Mouse (Mus musculus) heart, postnatal 25 days (tissue): ENCODE data around the gene Napa. TPM values are rescaled to one million over a fixed set of nuclear protein-coding genes. Genes with fewer than 3 reads are reported as not detected.

Source experiments
- DNase-seq: peaks from one replicate; pipeline ENCODE4 v3.0.0; 2022; ENCODE audit warnings: low spot score
- intact Hi-C: fragments of 180-260 bp; cut with DNase I; formaldehyde crosslinking; loops from one replicate; pipeline ENCODE4 v1.15.1; 2025
- total RNA-seq, 2 experiments: library from RNA; stranded (reverse); gene quantifications; 2 replicates each; pipeline ENCODE4 v1.2.3; 2021

Gene Napa
- total RNA-seq, 2 experiments from 2014 or later = 82.8 to 83.3 TPM

DNA sequence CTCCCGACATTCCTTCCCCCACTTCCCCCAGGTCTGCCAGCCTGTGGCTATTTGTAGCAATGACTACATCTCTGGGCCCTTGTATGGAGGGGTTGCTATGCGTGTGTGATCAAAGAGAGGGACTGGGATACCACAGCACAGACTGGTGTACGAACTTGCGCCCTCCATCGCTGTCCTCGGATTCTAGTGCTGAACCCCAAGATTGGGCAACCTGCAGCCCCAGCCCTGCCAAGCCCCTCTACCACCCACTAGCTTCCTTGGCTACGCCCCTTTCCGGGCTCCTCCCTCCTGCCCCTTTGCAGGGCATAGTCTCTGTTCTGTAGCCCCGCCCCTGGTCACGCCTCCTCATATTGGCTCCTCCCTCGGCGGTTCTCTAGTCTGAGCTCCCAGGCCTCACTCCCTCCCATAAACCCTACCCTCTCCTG lies 31.2 kb downstream of the Napa start, which contains the start of gene Slc8a2:
Gene Slc8a2, plus strand, starts transcription at position 406 of the 425 bp plus-strand sequence.
- DNase-seq = peak; percentile 44
- intact Hi-C loops = no loop called here

DNA sequence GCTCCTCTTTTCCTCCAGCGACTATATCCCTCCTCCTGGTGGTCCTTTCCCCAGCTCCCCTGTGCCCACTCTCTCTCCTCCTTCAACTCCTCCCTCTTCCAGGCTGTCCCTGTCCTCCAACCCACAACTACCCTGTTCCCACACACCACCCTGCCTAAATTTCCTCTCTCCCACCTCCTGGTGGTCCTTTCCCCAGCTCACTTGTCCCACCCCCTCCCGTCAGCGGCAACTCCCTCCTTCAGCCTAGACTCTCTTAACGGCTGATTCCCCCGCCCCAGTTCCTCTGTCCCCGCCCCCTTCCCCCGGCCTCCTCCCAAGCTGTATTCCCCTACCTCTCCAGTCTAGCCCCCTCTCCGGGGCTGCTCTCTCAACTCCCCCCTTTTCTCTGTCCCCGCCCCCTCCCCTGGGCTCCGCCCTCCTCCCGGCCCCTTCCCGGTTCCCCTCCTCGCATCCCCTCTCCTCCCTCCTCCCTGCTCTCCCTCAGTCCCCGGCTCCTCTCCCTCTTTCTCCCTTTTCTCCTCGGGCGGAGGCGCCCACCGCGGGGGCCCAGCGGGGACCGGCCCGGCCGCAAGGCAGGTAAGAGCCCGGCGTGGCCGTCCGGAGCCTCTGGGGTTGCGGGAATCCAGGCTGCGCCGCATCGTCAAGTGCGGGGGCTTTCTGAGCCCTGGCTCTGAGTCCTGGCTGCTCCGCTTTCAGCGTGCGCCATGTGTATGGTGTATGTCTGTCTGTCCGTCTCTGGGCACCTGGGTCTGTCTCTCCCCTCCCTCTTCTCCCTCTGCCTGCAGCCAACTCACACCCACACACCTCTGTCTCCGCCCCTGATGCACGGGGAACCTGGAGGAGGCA lies 31.8 kb downstream of the Napa start:
- no peak for DNase-seq
- intact Hi-C loops = no loop called here

DNA sequence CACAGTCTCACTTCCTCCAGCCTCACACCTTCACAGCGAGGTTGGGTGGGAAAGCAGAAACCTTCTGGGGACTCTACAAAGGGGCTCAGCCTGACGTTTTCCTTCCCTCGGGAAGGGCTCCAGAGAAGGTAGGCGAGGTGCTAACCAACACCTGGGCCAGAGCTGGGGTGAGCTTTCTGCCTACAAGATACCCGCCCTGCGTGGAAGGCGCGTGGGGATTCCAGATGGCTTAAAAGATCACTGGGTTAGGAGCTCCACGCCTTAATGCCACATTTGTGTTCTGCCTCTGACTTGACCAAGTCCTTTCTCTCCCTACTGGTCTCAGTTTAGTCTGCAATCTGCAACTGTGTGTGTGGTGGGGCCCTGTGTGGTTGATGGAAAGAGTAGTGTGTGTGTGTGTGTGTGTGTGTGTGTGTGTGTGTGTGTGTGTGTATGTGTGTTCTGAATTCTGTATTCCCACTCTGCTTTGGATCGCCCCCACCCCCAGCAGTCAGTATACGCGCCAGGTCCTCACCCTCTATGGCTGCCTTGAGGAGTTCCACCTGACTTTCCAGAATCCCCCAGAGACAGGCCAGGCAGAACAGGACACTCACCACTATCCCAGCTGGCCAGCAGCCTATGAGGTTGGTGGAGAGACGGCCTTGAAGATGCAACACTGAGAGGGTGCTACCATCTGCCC lies 32.8 kb downstream of the Napa start:
- intact Hi-C loops = no loop called here
- no peak for DNase-seq

DNA sequence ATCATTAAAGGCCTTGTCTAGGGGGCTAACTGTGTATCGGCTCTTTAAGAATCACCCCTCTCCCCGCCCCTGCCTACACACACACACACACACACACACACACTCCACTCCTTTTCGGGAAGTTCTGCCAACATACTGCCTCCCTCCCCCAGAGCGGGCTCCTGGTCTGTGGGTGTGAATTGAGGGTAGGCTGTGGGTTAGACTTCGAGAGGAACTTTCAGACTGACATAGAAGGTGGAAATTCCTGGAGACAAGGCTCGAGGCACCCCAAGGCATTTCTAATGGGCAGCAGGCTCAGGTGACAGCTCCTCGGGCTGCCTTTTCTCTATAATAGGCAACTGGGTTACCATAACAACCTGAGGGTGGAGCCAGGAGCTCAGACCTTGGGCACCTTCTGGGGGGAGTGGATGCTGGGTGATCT lies 33.9 kb downstream of the Napa start:
- no peak for DNase-seq

DNA sequence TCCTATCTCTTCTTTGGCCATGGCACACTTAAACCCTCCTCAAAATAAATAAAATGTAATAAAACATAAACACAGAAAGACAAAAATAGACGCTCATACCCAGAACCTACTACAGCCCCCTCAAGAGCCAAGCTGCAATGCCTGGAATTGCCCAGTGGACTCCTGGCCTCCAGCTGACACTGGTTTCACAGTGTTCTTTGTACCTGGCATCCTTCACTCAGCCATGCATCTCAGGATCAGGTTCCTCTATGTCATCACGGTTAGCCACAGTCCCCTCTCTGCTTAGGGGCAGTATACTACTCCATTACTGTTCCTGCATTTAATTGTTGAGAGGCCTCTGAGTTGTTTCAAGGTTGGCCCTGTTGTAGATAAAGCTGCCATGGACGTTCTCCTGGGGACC lies 34.7 kb downstream of the Napa start:
- no peak for DNase-seq
- intact Hi-C loops = no loop called here

More for the DNA sequence above, 33.9 kb downstream of the Napa start:
- intact Hi-C loops = no loop called here

DNA sequence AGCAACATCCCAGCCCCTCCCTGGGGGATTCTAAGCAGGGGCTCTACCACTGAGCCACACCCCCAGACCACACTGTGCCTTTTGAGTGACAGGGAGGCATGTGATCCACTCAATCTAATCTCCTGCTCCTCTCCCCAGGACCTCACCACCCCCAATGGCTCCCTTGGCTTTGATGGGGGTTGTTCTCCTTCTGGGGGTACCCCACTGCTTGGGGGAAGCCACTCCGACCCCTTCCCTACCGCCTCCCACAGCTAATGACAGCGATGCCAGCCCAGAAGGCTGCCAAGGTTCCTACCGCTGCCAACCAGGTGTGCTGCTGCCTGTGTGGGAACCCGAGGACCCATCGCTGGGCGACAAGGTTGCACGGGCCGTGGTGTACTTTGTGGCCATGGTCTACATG lies 35.4 kb downstream of the Napa start:
- intact Hi-C loops = no loop called here

DNA sequence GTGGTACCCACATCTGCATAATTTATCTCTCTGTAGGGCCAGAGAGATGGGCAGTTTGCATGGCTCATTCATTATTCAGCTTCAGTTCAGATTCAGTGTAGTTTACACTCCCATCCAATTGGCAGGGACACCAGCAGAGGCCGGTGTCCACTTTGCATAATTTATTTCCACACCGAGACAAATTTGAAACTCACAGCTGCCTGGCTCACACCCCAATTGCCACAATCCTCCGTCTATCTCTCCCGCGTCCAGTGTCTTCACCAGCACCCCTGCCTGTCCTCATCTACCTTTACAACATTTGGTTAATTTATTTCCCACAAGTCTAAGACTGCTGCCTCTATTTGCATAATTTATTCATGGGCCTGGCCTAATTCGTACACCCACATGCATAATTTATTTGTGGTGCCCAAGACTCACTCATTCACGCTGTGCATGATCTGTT lies 36.7 kb downstream of the Napa start:
- DNase-seq = no peak
- intact Hi-C loops = no loop called here

More for the DNA sequence above, 35.4 kb downstream of the Napa start:
- DNase-seq = no peak

DNA sequence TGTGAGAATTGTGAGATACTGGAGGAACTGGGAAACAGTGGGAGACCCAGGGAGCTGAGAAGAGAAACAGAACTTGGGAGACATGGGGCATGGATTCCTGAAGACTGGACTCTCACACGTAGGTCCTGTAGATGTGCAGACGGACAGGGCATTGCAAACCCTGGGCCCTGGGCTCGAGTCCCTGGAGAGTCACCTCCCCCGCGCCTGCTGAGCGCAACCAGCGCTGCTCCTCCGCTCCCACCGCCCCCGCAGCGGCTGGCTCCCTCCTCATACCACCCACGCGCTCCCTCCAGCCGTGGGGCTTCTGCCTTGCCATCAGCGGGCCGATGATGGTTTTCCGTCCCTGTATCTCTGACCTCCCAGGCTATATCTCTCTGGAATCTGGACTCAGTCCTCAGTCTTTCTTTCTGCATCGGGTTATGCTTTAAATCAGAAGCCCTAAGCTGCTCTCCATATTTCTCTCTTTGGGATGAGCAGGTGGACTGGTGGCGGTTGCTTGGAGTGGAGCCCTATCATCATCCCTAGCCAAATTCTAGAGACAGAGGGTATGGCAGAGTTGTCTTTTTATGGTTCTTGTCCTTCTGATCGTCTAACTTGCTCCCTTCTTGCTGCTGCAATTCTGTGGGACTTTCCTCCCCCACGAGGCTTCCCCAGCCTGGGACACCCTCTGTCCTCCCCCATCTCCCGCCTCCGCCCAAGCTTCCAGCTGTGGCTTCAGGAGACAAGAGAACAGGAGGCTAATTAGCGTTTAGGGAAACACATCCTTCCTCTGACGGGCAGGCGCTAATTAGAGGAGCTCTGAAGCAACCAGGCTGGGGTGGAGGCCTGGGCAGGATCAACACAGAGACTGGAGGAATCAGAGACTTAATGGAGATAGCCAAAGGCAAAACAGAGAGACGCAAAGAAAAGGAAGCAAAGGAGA lies 48.5 kb downstream of the Napa start:
- no peak for DNase-seq
- intact Hi-C loops = loop anchor here (5.0 kb wide), 1 partner anchor 36 kb away; no protein-coding TSS in a partner anchor

DNA sequence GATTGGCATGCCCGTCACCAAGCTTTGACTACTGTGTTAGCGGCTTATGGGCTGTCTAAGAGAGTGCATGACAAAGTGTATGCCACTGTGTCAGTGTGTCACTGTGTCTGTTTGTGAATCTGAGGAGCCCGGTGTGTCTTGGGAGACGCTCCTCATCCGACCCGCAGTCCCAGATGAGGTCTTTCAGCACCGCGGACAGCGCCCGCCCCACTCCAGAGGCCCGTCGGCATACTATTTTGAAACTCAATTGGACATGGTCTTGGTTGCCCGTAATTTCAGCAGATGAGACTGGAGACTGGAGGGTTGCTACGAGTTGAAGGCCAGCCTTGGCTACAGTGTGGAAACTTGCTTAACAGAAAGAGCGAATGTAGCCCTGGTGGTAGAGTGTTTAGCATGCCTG lies 49.4 kb downstream of the Napa start:
- intact Hi-C loops = loop anchor here (5.0 kb wide), 1 partner anchor 35 kb away; no protein-coding TSS in a partner anchor
- no peak for DNase-seq

DNA sequence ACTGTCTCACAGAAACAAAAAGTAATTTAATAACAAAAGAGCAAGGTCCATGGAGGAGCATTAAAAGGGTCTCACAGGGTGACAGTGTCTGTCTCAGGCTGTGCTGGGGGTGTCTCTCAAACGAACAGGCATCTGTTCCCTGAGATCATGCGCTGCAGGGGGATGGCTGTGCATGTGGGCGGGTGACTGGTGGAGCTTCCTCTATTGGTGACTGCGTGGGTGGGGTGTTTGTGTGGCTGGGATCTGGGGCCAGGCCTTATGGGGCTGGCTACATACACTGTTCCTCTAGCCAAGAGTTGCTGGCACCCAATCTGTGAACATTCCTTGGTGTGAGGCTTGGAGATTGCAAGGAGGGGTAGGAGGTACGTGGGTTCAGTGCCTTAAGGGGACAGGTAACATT lies 51.0 kb downstream of the Napa start:
- DNase-seq = no peak
- intact Hi-C loops = loop anchor here (5.0 kb wide), 1 partner anchor 33 kb away; no protein-coding TSS in a partner anchor

DNA sequence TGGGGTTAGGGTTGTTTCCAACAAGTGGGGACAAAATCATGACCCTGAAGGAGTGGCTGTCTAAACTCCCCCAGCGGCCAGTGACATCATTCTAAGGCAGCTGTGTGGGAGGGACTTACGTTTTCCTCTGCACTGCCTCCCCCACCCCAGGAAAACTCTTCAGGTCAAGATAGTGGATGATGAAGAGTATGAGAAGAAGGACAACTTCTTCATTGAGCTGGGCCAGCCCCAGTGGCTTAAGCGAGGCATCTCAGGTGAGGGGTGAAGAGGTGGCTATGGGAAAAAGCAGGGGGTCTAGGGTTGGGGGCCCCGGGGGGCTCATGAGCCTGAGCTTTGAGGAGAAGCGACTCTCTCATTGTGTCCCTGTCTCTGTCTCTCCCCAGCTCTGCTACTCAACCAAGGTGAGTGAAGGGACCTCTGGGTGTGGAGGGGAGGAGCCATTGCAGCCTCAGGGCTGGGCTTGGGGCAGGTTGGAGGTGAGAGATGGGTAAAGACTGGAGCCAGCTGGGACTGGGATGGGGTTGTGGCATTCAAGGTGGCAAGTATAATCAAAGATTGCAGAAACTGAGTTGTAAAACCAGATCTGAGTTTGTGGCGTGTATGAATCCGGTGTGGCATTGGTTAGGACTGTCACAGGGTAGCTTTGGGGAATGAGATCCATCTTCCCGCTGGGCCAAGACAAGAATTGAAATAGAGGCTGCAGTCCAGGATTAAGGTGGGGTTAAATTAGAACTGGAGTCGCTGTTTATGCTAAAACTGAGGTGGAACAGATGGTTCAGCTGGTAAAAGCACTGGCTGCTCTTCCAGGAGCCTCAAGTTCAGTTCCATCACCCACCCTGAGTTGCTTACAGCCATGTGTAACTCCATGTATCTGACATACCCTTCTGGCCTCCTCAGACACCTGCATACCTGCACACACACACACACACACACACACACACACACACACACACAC lies 52.2 kb downstream of the Napa start:
- intact Hi-C loops = no loop called here
- no peak for DNase-seq

DNA sequence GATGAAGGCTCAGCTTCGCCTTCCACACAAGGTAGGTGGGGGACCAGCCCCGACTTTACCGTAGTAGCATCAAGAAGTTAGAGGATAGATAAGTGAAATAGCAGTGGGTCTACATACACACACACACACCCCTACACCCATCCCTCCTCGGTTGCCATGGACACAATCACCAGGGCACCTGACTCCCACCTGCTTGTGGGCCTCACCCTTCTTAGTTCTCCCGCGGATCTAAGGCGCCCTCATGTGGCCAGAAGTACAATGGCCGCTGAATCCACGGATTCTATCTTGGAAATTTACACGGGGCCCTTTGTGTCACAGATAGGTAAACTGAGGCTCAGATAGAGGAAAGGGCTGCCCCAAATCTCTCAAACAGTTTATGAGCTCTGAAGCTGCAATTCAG lies 55.3 kb downstream of the Napa start:
- DNase-seq = no peak
- intact Hi-C loops = loop anchor here (1.0 kb wide), 1 partner anchor 56 kb away; no protein-coding TSS in a partner anchor

DNA sequence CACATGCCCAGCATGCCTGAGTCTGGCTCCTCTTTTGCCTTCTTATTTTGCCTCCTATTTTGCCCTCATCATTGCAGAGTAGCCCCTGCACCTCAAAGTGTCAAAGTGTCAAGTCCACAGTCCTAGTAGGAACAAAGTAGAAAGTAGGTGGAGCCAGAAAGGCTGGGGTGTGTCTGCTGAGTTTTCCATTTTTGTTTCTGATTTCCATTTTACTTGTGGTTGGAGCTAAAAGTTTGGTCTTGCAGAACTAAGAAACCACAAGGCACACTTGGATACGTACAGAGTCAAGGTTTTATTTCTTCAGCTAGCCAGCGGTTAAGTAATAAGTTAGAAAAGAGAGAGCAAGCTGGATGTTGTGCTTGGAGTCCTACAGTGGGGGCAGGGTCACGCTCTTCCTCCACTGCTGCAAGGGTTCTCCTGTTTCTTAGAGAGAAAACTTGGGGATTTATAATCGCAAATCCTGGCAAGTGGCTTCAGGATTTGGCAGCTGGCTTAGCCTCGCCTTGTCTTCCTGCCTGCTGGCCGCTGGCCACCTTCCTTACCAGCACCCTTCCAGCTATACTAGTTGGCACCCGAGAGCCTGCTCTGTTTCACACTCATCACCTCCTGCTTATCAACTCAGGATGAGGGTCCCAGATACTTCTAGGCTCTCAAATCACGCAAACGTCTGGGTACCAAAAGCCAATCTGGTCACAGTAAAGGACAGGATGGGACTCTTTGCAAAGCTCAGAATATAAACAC lies 57.0 kb downstream of the Napa start:
- intact Hi-C loops = loop anchor here (5.0 kb wide), 1 partner anchor 178 kb away; no protein-coding TSS in a partner anchor
- peak; percentile 23 for DNase-seq

DNA sequence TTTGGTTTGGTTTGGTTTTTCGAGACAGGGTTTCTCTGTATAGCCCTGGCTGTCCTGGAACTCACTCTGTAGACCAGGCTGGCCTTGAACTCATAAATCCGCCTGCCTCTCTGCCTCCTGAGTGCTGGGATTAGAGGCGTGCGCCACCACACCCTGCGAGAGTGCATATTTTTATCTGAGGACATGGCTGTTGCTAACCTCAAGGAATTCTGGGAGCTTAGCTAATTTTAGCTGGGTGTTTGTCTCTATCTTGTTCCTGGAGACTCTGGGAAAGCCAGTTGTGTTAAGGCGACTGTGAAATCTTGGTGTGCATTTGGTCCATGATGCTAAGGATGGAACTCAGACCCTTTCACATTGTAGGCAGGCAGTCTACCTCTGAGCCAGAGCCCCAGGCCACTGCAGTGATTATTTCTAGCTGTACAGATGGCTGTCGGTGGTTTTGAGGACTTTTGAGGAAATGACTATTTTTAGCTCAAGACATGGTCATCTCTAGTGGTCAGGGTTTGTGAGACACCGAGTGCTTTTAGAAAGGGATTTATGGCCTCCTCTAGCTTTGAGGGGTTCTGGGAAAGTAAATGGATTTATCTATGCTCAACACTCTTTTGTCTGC lies 58.0 kb downstream of the Napa start:
- DNase-seq = no peak
- intact Hi-C loops = loop anchor here (5.0 kb wide), 1 partner anchor 179 kb away; no protein-coding TSS in a partner anchor

DNA sequence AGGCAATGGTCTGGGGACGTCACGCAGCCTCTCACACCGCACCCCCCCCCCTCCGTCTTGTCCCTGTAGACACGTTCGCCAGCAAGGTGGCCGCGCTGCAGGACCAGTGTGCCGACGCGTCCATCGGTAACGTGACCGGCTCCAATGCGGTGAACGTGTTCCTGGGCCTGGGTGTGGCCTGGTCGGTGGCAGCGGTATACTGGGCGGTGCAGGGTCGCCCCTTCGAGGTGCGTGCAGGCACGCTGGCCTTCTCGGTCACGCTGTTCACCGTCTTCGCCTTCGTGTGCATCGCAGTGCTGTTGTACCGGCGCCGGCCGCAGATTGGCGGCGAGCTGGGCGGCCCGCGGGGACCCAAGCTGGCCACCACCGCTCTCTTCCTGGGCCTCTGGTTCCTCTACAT lies 60.5 kb downstream of the Napa start:
- intact Hi-C loops = loop anchor here (5.0 kb wide), 1 partner anchor 181 kb away; no protein-coding TSS in a partner anchor
- no peak for DNase-seq

DNA sequence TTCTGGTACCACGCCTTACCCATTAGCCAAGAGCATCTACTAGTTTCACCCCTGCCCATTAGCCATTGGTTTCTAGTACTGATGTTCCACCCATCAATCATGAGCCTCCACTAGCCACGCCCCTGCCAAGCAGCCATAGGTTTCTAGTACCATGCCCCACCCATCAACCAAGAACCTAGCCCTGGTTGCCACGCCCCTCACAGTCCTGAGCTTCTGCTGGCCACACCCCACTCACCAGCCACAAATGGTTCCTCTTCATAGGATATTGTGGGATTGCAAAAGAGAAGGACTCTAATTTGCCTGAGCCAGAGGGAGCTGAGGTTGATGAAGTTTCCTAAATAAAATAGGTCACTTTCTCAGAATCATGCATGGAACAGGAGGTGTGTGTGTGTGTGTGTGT lies 62.4 kb downstream of the Napa start:
- no peak for DNase-seq

DNA sequence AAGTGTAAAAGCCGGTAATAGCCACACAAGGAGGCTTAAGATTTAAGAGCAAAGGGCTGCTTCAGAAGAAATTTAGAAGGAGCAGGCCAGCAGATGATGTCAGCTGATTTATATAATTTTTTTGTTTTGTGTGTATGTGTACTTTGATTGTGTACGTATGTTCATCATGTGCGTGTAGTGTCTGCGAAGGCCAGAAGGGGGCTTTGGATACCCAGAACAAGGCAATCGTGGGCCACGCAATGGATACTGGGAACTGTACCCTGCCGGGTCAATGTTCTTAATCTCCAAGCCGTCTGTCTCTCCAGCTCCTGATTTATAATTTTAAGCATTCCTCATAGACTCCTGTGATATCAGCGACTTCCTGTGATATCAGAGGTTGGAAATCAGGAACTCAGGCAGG lies 63.0 kb downstream of the Napa start:
- intact Hi-C loops = no loop called here
- no peak for DNase-seq

More for the DNA sequence above, 62.4 kb downstream of the Napa start:
- intact Hi-C loops = no loop called here
